Mouse (Mus musculus) liver, adult 2 months (tissue): ENCODE data around the gene Med9.

Source experiments
- CTCF ChIP-seq: fragments of 200-500 bp; IDR thresholded peaks from 2 replicates; pipeline ENCODE4 v1.5.1; 2011; ENCODE audit warnings: low read depth, low read length, control low read depth
- POLR2A ChIP-seq: fragments of 200-500 bp; IDR thresholded peaks from 2 replicates; pipeline ENCODE4 v1.6.1; 2011; ENCODE audit warnings: low read length, control low read depth; ENCODE audit not compliant: insufficient read depth; ENCODE audit errors: extremely low read depth

- TF ChIP-seq CTCF (peak; percentile 92), POLR2A (no peak)
These were observed 17.5 kb downstream of the Med9 start for GRCm38 (mm10) chr11:59965227-59966101.
